Mouse (Mus musculus) myocyte (in vitro differentiated cells): ENCODE data around the gene Avpr1a.

ENCODE experiments used
- MAX ChIP-seq: IDR thresholded peaks from one replicate; pipeline ENCODE4 v1.6.1; 2011; ENCODE audit warnings: low read depth, mild to moderate bottlenecking, control low read depth
- POLR2A ChIP-seq: IDR thresholded peaks from one replicate; pipeline ENCODE4 v1.6.1; 2011; ENCODE audit warnings: low read depth, mild to moderate bottlenecking, control low read depth, moderate library complexity; ENCODE audit not compliant: insufficient read length
- POLR2AphosphoS2 ChIP-seq: IDR thresholded peaks from one replicate; pipeline ENCODE4 v1.6.1; 2011; ENCODE audit warnings: low read depth, control low read depth; ENCODE audit not compliant: insufficient read length
- TCF12 ChIP-seq: IDR thresholded peaks from one replicate; pipeline ENCODE4 v1.6.1; 2011; ENCODE audit warnings: mild to moderate bottlenecking, control low read depth; ENCODE audit not compliant: poor library complexity, insufficient read depth, severe bottlenecking
- TCF3 ChIP-seq: IDR thresholded peaks from one replicate; pipeline ENCODE4 v1.6.1; 2011; ENCODE audit warnings: low read depth, control low read depth; ENCODE audit not compliant: insufficient read length

GRCm38 (mm10) chr10:122476846-122477245 lies 28.5 kb downstream of the Avpr1a start:
- TF ChIP-seq POLR2AphosphoS2 (no peak), POLR2A (no peak), TCF3 (no peak), TCF12 (no peak), MAX (no peak)
